In the genomic region with DNA sequence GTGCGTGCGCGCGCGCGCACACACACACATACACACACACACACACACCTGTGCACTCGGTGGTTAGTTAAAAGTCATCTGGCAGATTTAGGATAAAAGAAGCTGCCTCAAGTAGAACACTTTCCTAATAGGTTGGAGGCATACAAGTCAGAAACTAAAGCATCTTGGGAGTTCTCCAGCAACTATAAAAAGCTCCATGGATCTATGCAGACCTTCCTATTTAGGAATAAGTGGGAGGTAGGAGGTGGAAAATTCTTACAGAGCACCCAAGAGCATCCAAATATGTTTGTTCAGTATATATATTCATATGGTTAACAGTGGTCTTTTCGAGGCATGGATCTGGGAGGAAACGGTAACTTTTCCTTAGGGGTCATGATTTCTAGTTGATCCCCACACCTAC, we compare ENCODE assay signal across 18 mouse cellular contexts.
"Had no signal": no experiment of that assay in that cellular context is flagged by ENCODE, and none has a peak within 500 bp of the region (broad histone marks: within the 10 kb centered on the region; RNA-seq: fewer than 3 reads in every experiment).

No protein-coding gene starts in this region.

- H3K9me3 ChIP-seq: liver, embryonic 15.5 days; lung, embryonic 15.5 days; midbrain, embryonic 10.5 days; midbrain, embryonic 12.5 days; neural tube, embryonic 13.5 days; stomach, embryonic 15.5 days had no signal

- DNase-seq: liver, postnatal 0 days; lung, adult 2 months; lung, postnatal 10 days; lung, postnatal 4 days; midbrain, embryonic 14.5 days; right cerebral cortex, postnatal 14 days; thymus, adult 18-20 months; thymus, postnatal 14 days; thymus, postnatal 36 days had no signal

- H3K4me1 ChIP-seq: midbrain, embryonic 12.5 days; neural tube, embryonic 13.5 days; stomach, embryonic 15.5 days had no signal

- H3K4me3 ChIP-seq: liver, embryonic 15.5 days; lung, embryonic 15.5 days; midbrain, embryonic 10.5 days; midbrain, embryonic 12.5 days; myocyte; neural tube, embryonic 13.5 days; stomach, embryonic 15.5 days had no signal

- ATAC-seq: liver, postnatal 0 days; midbrain, embryonic 16.5 days had no signal

- H3K9ac ChIP-seq: liver, embryonic 15.5 days; liver, postnatal 0 days; lung, embryonic 15.5 days; midbrain, embryonic 12.5 days; neural tube, embryonic 13.5 days; stomach, embryonic 15.5 days had no signal

- H3K36me3 ChIP-seq: liver, embryonic 15.5 days; lung, embryonic 15.5 days; midbrain, embryonic 10.5 days; midbrain, embryonic 12.5 days; neural tube, embryonic 13.5 days; stomach, embryonic 15.5 days had no signal

- H3K4me2 ChIP-seq: liver, embryonic 15.5 days; lung, embryonic 15.5 days; midbrain, embryonic 12.5 days; neural tube, embryonic 13.5 days; stomach, embryonic 15.5 days had no signal

- H3K27me3 ChIP-seq: liver, embryonic 15.5 days; lung, embryonic 15.5 days; midbrain, embryonic 12.5 days; neural tube, embryonic 13.5 days; stomach, embryonic 15.5 days had no signal

- H3K27ac ChIP-seq: liver, embryonic 15.5 days; lung, embryonic 15.5 days; midbrain, embryonic 10.5 days; midbrain, embryonic 12.5 days; neural tube, embryonic 13.5 days; stomach, embryonic 15.5 days; stomach, postnatal 0 days had no signal
